Mouse (Mus musculus) left cerebral cortex, postnatal 36 days (tissue): ENCODE measurements at regions not wholly inside any gene's neighbourhood (a gene's known extent, or its start where the extent isn't known, plus 50 kb on each side); places are given as distances from the start of the nearest gene placed in this dataset.

Source experiments
- DNase-seq, 2 experiments: peaks; one replicate each; pipeline ENCODE4 v3.0.0; 2021 to 2022; ENCODE audit warnings: low spot score in 2 of 2, mixed read lengths in 1 of 2
- intact Hi-C: fragments of 180-260 bp; cut with DNase I; formaldehyde crosslinking; loops from one replicate; pipeline ENCODE4 v1.15.1; 2025

DNA sequence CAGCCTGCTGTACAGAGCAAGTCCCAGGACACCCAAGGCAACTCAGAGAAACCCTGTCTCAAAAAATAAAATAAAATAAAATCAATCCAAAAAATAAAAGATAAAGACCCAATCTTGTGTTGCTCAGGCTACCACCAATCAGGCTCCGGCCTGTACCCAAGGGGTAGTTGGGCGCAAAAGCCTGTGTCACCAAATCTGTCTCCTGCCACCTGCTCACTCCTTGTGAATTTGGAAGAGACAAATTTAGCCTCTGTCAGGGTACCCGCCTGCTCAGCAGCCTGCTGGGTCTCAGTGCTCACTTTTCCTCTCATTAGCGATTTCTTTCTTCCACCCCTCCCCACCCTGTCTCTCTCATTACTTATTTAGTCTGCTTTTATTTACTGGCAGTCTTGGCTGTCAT, 54.6 kb downstream of the Sox4 start:
- intact Hi-C loops, result no loop called here
- DNase-seq, result no peak

GRCm38 (mm10) chr13:28892896-28893295, 60.6 kb downstream of the Sox4 start:
- intact Hi-C loops, result no loop called here
- no peak for DNase-seq

DNA sequence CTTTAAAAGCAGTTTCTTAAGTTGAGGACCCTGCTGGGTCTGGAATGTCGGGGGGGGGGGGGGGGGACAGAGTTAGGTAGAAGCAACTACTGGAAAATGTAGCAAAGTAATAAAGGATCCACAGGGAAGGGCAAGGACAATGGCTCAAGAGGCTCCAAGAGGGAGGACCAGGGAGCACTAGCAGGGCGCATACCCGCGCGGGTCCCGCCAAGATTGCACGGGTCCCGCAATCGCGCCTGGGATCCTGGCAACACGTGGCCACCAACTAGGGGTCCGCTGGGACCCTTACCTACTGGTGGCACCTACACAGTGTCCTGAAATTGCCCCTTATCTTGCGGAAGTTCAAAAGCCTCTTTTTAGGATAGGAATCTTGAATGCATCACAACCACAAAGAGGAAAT, 66.4 kb downstream of the Sox4 start:
- intact Hi-C loops, result no loop called here
- no peak for DNase-seq

GRCm38 (mm10) chr13:28886691-28887090, 66.8 kb downstream of the Sox4 start:
- intact Hi-C loops, result no loop called here

GRCm38 (mm10) chr13:28885083-28886037, 68.2 kb downstream of the Sox4 start:
- intact Hi-C loops, result no loop called here
- DNase-seq, result no peak

More at GRCm38 (mm10) chr13:28886691-28887090, 66.8 kb downstream of the Sox4 start:
- DNase-seq, result no peak

DNA sequence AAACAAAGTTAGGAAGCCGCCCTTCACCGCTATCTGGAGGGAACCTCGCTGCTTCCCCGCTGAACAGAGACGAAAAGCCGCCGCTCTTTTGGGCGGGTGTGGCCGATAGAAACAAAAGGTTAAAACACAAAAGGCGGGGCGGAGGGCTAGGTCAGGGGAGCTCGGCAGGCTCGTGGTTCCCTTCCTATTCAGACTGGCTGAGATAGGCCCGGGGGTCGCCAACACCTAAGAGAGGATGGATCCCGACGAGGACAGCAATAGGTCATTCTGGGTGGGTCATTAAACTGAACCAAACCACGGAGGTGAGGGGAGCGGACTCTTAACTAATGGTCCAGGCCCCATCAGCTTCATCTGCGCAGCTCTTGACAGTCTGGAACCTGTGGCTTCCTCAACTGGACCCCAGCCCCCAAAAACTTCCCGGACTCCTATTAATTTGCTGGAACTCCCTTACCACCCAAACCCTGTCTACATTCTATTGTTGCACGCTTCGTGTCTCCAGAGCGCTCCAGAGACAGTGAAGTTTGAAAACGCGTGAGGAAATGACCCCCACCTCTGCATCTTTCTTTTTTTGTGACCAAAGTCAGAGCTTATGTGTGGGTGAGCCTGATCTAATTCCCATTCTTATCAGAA, 69.2 kb downstream of the Sox4 start:
- no peak for DNase-seq
- intact Hi-C loops, result no loop called here

GRCm38 (mm10) chr13:28883398-28883797, 70.1 kb downstream of the Sox4 start:
- DNase-seq, result no peak
- intact Hi-C loops, result no loop called here

- intact Hi-C loops, result no loop called here
- DNase-seq, result no peak
These were observed 72.6 kb downstream of the Sox4 start for GRCm38 (mm10) chr13:28880888-28881287.

GRCm38 (mm10) chr13:28878692-28879091, 74.8 kb downstream of the Sox4 start:
- DNase-seq, result no peak
- intact Hi-C loops, result no loop called here

DNA sequence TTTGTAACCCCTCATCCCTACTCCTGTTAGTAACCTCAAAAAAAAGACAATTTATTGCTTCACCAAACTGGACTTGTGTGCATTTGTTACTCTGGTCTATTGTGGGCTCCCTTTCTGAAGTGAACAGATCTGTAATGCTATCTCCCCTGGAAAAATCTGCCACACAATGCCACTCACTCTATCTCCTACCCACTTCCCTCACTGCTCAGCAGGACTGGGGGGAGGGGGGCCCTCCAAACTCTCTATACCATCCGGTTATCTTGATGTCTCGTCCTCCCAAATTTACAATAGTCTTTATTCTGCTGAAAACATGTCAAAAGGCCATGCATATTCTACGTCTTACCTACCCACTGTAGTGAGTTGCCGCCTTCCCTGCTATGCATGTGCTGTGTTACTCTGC, 76.7 kb downstream of the Sox4 start:
- intact Hi-C loops, result no loop called here
- DNase-seq, result no peak

GRCm38 (mm10) chr13:28870681-28871080, 82.8 kb downstream of the Sox4 start:
- intact Hi-C loops, result no loop called here
- DNase-seq, result no peak

GRCm38 (mm10) chr13:28867210-28867609, 86.3 kb downstream of the Sox4 start:
- no peak for DNase-seq

GRCm38 (mm10) chr13:28866686-28867085, 86.8 kb downstream of the Sox4 start:
- no peak for DNase-seq
- intact Hi-C loops, result no loop called here

More at GRCm38 (mm10) chr13:28867210-28867609, 86.3 kb downstream of the Sox4 start:
- intact Hi-C loops, result no loop called here

GRCm38 (mm10) chr13:28860601-28861000, 92.9 kb downstream of the Sox4 start:
- DNase-seq, result no peak
- intact Hi-C loops, result no loop called here

DNA sequence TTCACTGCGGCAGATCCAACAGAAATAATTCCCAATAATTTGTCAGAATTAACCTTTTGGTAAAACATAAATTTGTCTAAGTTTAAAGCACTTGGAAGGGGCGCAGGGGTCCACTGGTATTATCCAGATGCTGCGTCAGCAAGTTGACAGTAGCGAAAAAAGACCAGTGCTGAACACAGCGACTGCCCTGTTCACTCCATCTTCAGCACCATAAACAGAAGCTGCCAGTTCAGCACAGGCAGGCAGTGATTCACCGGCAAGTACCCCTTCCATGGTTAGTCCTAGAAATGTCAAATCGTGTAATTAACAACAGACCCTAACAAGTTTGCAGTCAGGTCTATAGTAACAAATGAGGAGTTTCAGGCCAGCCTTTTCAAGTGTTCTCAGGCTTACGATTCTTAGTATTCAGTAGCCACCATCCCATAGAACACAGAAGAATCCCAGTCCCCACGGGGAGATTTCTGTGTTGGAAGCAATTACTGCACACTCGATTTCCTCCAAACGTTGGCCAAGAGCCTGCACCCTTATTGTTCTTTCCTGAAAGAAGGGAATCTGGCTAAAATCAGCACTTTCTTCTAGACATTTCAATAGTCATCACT, 93.6 kb downstream of the Sox4 start:
- intact Hi-C loops, result no loop called here

DNA sequence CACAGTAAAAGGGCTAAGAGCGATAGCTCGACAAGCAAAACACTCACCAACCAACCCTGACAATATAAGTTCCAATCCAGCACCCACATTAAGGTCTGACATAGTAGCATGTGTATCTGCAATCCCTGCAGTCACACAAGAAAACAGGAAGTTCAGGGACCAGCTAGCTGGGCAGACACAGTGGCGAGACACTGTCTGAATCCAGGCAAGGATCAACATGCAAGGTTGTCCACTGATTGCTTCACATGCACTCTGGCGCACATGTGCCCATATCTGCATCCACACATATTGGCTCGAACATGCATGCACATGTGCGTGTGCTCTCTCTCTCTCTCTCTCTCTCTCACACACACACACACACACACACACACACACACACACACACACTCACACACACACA, 95.5 kb downstream of the Sox4 start:
- DNase-seq, result no peak
- intact Hi-C loops, result no loop called here

More for the DNA sequence above, 93.6 kb downstream of the Sox4 start:
- DNase-seq, result no peak

DNA sequence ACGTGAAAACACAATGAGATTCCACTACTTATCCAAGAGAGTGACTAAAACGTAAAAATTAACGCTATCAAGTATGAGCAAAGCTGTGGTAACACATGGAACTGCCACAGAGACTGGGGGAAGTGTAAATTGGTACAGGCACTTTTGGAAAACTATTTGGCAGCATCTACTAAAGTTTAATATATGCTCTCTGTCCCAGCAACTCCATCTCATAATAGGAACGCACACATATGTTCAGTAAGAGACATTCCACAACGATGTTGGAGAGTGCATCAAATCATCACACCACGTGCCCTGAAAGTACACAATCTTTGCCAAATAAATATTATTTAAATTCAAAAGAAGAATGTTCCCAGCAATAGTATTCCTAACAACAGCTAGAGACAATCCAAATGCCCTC, 96.3 kb downstream of the Sox4 start:
- DNase-seq, result no peak
- intact Hi-C loops, result no loop called here

GRCm38 (mm10) chr13:28856472-28856871, 97.0 kb downstream of the Sox4 start:
- intact Hi-C loops, result no loop called here
- no peak for DNase-seq

- DNase-seq, result no peak
- intact Hi-C loops, result no loop called here
These were observed 99.3 kb downstream of the Sox4 start for GRCm38 (mm10) chr13:28854247-28854646.

GRCm38 (mm10) chr13:28848305-28848704, 105.2 kb downstream of the Sox4 start:
- intact Hi-C loops, result no loop called here
- DNase-seq, result no peak

DNA sequence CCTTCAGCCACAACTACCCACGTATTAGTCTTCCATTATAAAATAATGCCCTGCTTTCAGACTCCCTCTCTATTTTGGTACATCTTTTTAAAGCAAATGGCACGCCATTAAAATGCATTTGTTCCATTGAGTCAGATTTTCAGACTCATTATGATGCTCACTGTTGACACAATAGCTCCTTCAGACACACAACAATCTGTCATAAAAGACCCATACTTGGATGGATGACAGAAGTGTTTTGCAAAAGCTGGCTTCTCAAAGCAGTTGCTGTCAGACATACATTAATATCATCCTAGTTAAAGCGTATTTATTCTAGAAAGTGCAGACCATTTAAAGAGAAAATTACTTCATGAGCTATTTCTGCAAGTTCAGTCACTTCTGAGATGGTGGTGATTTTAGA, 106.0 kb downstream of the Sox4 start:
- intact Hi-C loops, result no loop called here
- DNase-seq, result no peak
